Comparison of ENCODE assay signal across 8 mouse cellular contexts in the genomic region with DNA sequence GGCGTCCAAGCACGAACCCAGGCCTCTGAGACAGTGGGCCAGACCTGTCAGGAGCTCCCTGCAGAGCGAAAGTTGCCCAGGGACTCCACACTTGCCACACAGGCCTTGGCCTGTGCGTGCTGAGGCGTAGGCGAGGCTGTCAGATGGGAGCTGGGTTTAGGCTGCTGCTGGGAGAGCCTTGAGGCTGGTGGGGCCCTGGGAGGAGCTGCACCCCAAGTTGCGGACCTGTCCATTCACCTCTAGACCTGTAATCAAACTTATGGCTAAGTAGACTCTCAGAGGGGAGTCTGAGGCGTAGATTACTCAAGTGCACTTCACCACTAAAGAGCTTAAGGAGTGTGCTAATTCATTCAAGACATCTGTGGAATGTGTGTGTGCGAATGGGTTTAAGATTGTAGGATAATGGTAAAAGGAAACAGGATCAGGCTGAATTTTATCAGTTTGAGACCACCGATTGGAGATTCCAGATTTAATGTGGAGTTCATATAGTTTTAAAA. TPM values are rescaled to one million over a fixed set of nuclear protein-coding genes. Genes with fewer than 3 reads are reported as not detected.
DNase-seq lines count a peak whose midpoint lies in the region; ATAC-seq and TF ChIP-seq lines count a peak whose summit lies in the region.

No protein-coding gene starts in this region.

- H3K27me3 ChIP-seq in cerebellum, adult 2 months (ENCODE audit: control insufficient read depth, insufficient read depth, low read length): no peaks in the 10 kb centered on the region
- H3K27me3 ChIP-seq in thymus, adult 2 months (ENCODE audit: control insufficient read depth, insufficient read depth, low read length): no peaks in the 10 kb centered on the region
- no peaks in the 10 kb centered on the region for H3K27me3 ChIP-seq in liver, embryonic 15.5 days

- ATAC-seq in liver, embryonic 15.5 days (ENCODE audit: insufficient read depth): no peak

- WGBS in cerebellum, adult 2 months: 14% methylated on average over 10 of the region's 10 CpGs
- WGBS in thymus, adult 2 months: 25% methylated on average over 10 of the region's 10 CpGs
- WGBS in liver, embryonic 15.5 days (ENCODE audit: insufficient replicate concordance): 16% methylated on average over 10 of the region's 10 CpGs

- DNase-seq in cerebellum, adult 2 months: no peak
- DNase-seq in cerebellum, postnatal 25 days: no peak
- DNase-seq in thymus, adult 2 months: no peak
- no peak for DNase-seq in thymus, postnatal 14 days
- DNase-seq in c-Kit-positive CD71-positive TER-119-positive erythroid progenitor cells, embryonic 14.5 days (ENCODE audit: low spot score): no peak
- no peak for DNase-seq in natural killer cell, adult 2 months (ENCODE audit: low spot score in 2 of 2)
- DNase-seq in frontal cortex, postnatal 10 days (ENCODE audit: low spot score in 2 of 2): no peak

- peak overlapping the region; percentile 74 for H3K4me3 ChIP-seq in cerebellum, adult 2 months (replicated peaks; ENCODE audit: insufficient read depth, low read depth, low read length)
- H3K4me3 ChIP-seq in thymus, adult 2 months (ENCODE audit: control insufficient read depth, insufficient read depth, low read length): peak overlapping the region; percentile 70
- peak overlapping the region; percentile 66 for H3K4me3 ChIP-seq in liver, embryonic 15.5 days (replicated peaks)

- peak overlapping the region; percentile 65 for H3K9ac ChIP-seq in liver, embryonic 15.5 days

- H3K4me2 ChIP-seq in liver, embryonic 15.5 days: peak overlapping the region; percentile 88

- H3K9me3 ChIP-seq in liver, embryonic 15.5 days (replicated peaks): no peaks in the 10 kb centered on the region

- H3K4me1 ChIP-seq in cerebellum, adult 2 months (ENCODE audit: control insufficient read depth, insufficient read depth, low read length): no peaks in the 10 kb centered on the region
- H3K4me1 ChIP-seq in thymus, adult 2 months (replicated peaks; ENCODE audit: control insufficient read depth, insufficient read depth, low read length): peaks cover 8% of the 10 kb centered on the region; the same call in 1 of the 2 replicates
- peaks cover 5% of the 10 kb centered on the region for H3K4me1 ChIP-seq in liver, embryonic 15.5 days (replicated peaks)

- H3K36me3 ChIP-seq in thymus, adult 2 months (ENCODE audit: control insufficient read depth, insufficient read depth, low read length): no peaks in the 10 kb centered on the region
- no peaks in the 10 kb centered on the region for H3K36me3 ChIP-seq in liver, embryonic 15.5 days (replicated peaks)

- TF ChIP-seq CTCF in cerebellum, adult 2 months (IDR thresholded peaks at IDR 0.05; ENCODE audit: borderline replicate concordance, insufficient read depth, low read depth, low read length): no peak
- TF ChIP-seq CTCF in thymus, adult 2 months (IDR thresholded peaks at IDR 0.05; ENCODE audit: borderline replicate concordance, control insufficient read depth, extremely low read depth, insufficient read depth, low read length, poor library complexity): no peak

- TF ChIP-seq POLR2A in cerebellum, adult 2 months (IDR thresholded peaks at IDR 0.05; ENCODE audit: borderline replicate concordance, insufficient read depth, low read length): no peak
- TF ChIP-seq POLR2A in thymus, adult 2 months (IDR thresholded peaks at IDR 0.05; ENCODE audit: control insufficient read depth, extremely low read depth, insufficient read depth, low read length, poor library complexity): no peak

- peak overlapping the region; percentile 77 for H3K27ac ChIP-seq in cerebellum, adult 2 months (ENCODE audit: insufficient read depth, low read length)
- H3K27ac ChIP-seq in thymus, adult 2 months (ENCODE audit: control insufficient read depth, insufficient read depth, low read length): peak overlapping the region; percentile 41
- H3K27ac ChIP-seq in liver, embryonic 15.5 days (replicated peaks): peak overlapping the region; percentile 70

RNA-seq across cellular contexts. Expression of gene Tcaim, which starts 0.6 kb away (rescaled TPM):
- 12.6 and 14.6 TPM in 2 replicates for polyA plus RNA-seq in cerebellum, adult 2 months (2012; rRNA removed)
- polyA plus RNA-seq in thymus, adult 2 months (2012; rRNA removed): 3.6 and 4.5 TPM in 2 replicates
- 1.9 and 2.3 TPM in 2 replicates for polyA plus RNA-seq in liver, embryonic 15.5 days (2015; fragmentation: Nextera tagmentation; extraction: Ambion mirVana)

RNA-seq across cellular contexts. Expression of gene Gm35549, which starts 37.9 kb away (rescaled TPM):
- not detected in 2 replicates for polyA plus RNA-seq in cerebellum, adult 2 months (2012; rRNA removed)
- not detected in 2 replicates for polyA plus RNA-seq in thymus, adult 2 months (2012; rRNA removed)
- not detected in 2 replicates for polyA plus RNA-seq in liver, embryonic 15.5 days (2015; fragmentation: Nextera tagmentation; extraction: Ambion mirVana)

RNA-seq across cellular contexts. Expression of gene Topaz1, which starts 58.7 kb away (rescaled TPM):
- polyA plus RNA-seq in cerebellum, adult 2 months (2012; rRNA removed): 0.02 TPM in 1 of 2 replicates, not detected in the other
- not detected in 2 replicates for polyA plus RNA-seq in thymus, adult 2 months (2012; rRNA removed)
- polyA plus RNA-seq in liver, embryonic 15.5 days (2015; fragmentation: Nextera tagmentation; extraction: Ambion mirVana): 0.05 TPM in 1 of 2 replicates, not detected in the other

RNA-seq across cellular contexts. Expression of gene Zfp445, which starts 59.9 kb away (rescaled TPM):
- polyA plus RNA-seq in cerebellum, adult 2 months (2012; rRNA removed): 158 and 183 TPM in 2 replicates
- 55.0 and 56.2 TPM in 2 replicates for polyA plus RNA-seq in thymus, adult 2 months (2012; rRNA removed)
- 16.6 and 16.8 TPM in 2 replicates for polyA plus RNA-seq in liver, embryonic 15.5 days (2015; fragmentation: Nextera tagmentation; extraction: Ambion mirVana)
